Mouse (Mus musculus) E14TG2a.4 (cell line): ENCODE data around the gene Ssbp2.

Experiments
- CTCF ChIP-seq: conservative IDR thresholded peaks from 2 replicates; pipeline ENCODE4 v1.5.1; 2014; ENCODE audit warnings: low read length
- NANOG ChIP-seq: IDR thresholded peaks from 2 replicates; pipeline ENCODE4 v1.6.1; 2014; ENCODE audit warnings: borderline replicate concordance, low read length, mixed read lengths
- POU5F1 ChIP-seq: IDR thresholded peaks from 2 replicates; pipeline ENCODE4 v1.6.1; 2014; ENCODE audit warnings: low read length, borderline replicate concordance

DNA sequence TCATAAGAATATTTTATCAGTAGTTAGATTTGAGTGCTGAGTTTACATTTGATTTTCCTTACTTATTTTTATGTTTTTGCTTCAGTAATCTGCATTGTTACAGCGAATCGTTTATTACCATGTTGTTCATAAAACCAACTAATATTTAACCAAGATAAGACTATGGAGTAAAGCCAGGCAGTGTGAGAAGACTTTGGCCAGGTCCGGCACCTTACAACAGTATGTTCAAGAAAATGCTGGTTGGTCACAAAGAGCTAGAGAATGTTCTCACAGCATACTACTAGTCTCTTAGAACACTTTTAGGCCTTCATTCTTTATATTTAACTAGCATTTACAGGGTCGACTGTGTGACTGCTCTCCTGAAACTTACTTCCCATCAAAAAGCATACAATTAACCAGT lies 152.5 kb downstream of the Ssbp2 start:
- TF ChIP-seq CTCF (no peak), NANOG (no peak), POU5F1 (no peak)
